Mouse (Mus musculus) embryo, embryonic 11 days (tissue): Measurements from ENCODE around the gene Ccp110.
A peak's percentile ranks its signal among the peaks of the same experiment; 100 is the strongest.

Source experiments
- DNase-seq: peaks from one replicate; pipeline ENCODE4 v3.0.0-alpha.2; 2015

Ccp110 gene

DNA sequence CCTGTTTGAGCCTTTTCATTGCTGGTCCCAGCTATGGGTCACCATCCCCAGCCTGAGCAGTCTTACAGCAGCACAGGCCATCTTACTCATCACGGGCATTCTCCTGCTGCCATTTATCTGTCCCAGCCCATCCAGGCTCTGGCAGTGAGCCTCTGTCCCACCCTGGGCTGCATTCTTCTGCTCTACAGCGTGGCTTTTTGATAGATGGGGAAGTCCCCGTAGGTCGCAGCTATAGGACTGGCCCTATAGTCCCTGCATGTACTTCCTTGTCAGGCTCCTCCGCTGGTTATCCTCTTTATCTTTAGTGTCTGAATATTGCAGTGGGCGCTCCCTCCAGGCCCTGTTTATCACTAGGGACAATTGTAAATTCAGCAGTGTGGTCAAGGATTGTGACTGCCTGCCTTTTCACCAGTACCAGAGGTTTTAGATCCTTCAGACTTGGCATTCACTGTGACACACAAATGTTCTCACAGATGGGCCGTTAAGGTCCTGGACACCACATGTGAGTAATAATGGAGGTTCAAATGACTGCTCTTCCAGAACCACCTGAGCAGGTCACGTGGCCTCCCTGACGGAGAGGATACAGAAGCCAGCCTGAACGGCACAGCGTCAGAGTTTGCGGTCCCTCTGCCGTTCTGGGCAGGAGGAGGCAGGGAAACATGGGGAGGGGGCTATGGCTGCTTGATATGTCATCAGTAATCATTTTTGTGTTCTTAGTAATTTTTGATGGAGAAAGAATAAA, 16.7 kb downstream of the Ccp110 start:
- no peak for DNase-seq

DNA sequence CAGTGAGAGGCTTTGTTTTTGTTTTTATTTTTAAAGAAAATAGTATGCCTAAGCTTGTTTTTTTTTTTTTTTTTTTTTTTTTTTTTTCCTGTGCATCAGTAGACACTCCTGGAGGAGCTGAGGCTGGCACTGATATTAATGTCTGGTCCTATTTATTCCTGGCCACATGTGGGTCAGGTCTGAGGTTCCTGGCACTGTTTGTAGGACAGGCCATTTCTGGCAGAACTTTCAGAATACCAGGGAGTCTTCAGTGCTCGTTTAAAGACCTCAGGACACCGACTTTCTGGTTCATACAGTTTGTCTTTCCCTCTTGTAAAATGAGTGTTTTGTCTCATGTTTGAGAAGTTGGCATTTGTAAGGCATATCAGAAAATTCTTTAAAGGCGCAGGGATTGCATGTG, 19.4 kb downstream of the Ccp110 start:
- no peak for DNase-seq

DNA sequence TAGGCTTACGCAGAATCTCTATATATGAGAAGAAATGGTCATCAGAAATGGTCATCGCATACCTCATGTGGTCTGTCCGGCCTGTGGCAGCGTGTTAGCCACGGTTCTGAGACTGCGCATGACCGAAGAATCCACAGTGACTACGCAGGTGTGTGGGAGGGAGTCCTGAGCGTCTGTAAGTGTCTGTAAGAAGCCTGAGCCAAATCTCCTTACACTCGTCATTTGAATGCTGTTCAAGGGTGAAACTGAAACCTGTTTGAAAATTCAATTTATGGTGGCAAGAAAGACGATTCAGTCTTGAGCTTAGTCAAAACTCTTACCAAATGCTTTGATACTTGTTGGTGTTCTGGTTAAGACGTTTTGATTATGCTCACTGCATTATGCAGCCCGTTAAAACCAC, 20.9 kb downstream of the Ccp110 start:
- DNase-seq: no peak

- peak; percentile 5 for DNase-seq
Observed at GRCm38 (mm10) chr7:118738730-118739129, 26.4 kb downstream of the Ccp110 start.

- peak; percentile 90 for DNase-seq
Observed at GRCm38 (mm10) chr7:118739975-118740531, 27.7 kb downstream of the Ccp110 start, which contains the start of gene Vps35l. Gene Vps35l (plus strand): TSS chr7:118740226.

GRCm38 (mm10) chr7:118740532-118741338, 28.4 kb downstream of the Ccp110 start:
- DNase-seq: peak; percentile 99

GRCm38 (mm10) chr7:118742278-118742677, 29.9 kb downstream of the Ccp110 start:
- no peak for DNase-seq

- no peak for DNase-seq
Observed at GRCm38 (mm10) chr7:118744766-118745165, 32.4 kb downstream of the Ccp110 start.

- DNase-seq: no peak
Observed at GRCm38 (mm10) chr7:118747891-118748672, 35.7 kb downstream of the Ccp110 start.

DNA sequence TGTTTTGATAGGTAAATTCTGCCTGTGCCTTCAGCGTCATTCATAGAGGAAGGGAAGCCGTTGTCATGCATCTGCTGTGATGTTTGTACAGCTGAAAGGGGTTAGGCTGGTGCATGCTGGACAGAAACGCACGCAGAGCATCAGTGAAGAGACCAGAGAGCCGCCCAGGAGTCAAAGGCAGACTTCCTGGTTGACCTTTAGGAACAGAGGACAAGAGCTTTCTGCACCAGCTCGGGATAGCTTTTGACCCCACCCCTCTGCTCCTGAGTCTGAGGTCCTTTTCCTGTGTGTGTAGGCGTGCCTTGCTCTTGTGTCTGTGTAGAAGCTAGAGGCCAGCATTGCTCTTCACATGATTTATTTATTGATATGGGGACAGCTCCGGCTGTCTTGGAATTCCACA, 37.4 kb downstream of the Ccp110 start:
- peak; percentile 3 for DNase-seq

- DNase-seq: no peak
Observed at GRCm38 (mm10) chr7:118751625-118752024, 39.3 kb downstream of the Ccp110 start.

GRCm38 (mm10) chr7:118755756-118756155, 43.4 kb downstream of the Ccp110 start:
- no peak for DNase-seq

DNA sequence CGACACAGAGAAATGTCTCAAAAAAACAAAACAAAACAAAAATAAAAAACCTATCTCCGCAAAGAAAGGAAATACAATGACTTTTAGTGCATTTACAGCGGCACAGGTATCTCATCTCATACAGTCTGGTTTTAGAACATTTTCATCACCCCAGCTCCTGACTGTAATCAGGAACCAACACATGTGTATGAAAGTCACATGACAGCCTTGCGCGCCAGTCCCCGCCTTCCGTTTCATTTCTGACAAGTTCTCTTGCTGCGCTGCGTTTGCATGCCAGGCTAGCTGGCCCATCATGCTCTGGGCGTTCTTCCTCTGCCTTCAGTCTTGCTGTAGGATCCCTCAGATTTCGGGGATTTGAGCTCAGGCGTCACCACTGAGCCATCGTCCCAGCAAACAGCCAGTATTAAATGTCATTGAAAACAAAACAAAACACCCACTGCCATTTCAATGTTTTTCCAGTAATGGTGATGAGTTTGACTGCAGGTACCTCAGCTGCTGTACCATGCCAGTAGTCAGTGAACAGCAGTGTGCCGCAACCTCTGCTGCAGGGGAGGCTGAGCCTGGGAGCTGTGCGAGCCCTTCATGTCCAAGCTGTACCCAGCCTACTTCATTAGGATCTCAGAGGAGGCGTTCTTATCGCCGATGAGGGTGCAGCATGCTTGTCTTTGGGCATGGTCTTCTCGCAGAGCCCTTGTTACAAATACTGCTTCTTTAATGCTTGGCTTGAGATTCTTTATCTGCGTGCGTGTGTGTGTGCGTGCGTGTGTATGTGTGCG, 44.3 kb downstream of the Ccp110 start:
- no peak for DNase-seq

GRCm38 (mm10) chr7:118758369-118758768, 46.0 kb downstream of the Ccp110 start:
- DNase-seq: no peak

- no peak for DNase-seq
Observed at GRCm38 (mm10) chr7:118759372-118759771, 47.0 kb downstream of the Ccp110 start.

DNA sequence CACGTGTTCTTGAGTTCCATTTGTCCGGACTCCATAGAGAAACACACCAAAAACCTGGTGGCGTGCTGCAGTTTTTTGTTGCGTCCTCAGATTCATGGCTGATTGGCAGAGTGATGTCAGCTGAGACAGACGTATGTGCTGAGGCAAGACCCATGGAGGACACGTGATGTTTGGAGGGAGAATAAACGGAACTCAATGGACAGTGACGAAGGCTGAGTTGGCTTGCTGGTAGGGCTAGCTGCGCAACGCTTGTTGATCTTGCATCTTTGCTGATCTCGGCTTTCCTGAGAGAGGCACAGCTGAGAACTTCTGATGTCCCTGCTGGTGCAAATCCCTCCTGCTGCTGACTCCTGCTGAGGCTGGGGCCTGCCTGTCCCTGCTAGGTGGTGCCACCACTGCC, 51.6 kb downstream of the Ccp110 start:
- no peak for DNase-seq

DNA sequence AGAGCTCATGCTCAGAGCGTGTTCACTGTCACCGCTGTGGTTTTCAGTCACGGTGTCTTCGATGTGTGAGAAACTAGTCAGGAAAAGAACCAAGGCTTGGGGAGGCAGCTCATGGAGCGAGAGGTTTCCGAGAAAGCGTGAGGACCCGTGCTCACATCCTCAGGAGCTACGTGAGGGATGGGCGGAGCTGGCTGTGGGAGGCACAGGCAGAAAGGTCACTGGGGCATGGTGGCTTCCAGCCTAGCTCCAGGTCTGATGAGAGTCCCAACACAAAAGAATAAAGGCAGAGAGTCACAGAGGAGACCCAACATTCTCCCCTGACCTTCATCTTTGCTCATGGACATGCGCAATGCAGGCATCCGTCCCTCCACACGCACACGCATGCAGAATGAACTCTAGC, 52.4 kb downstream of the Ccp110 start:
- DNase-seq: no peak

DNA sequence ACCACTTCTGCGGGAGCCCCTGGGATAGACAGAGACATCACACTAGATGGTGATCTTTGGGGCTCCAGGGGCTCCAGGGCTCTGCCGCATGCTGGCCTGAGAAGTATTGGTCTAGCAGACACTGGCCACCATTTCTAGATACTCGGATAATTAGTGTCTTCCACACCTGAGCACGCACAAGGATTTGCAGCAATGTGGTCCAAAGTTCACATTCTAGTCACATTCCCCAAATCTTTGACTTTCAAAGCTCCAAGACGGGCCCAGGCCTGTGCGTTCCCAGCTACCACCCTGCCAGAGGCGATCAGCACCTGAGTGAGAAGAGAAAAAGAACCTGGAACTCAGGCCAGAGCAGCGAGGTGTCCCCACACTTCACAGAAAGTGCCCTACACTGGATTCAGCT, 53.3 kb downstream of the Ccp110 start:
- DNase-seq: no peak

DNA sequence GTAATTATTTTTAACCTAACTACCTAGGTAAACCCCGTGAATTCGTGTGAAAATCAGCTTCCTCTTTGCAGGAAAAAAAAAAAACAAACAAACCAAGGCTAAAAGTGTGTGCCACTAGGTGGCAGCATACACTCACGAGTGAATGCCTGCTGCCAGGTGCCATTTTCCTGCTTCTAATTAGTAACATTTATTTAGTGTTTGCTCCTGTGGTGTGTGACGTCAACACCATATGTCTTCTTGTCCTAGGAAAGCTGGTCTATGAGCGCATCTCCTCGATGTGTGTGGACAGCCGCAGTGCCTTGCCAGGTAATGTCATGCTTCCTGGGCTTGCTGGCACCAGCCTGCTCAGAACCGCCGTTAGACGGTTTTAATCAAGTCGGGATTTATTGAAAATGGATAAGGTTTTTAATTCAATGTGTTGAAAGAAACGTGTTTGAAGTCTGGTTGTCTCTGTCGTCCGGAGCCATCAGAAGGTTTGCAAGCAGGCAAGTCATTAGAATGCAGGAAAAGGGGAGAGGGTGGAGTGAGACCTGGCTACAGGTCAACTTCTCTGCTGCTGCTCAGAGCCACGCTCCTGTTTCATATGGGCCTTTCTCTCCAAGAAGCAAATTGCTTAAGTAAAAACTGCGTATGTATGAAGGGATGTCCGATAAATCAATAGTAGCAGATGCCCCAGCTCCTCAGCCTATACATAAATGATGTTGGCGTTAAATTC, 53.9 kb downstream of the Ccp110 start:
- DNase-seq: peak; percentile 86

- no peak for DNase-seq
Observed at GRCm38 (mm10) chr7:118766834-118767224, 54.5 kb downstream of the Ccp110 start.

- DNase-seq: no peak
Observed at GRCm38 (mm10) chr7:118769208-118769607, 56.9 kb downstream of the Ccp110 start.

DNA sequence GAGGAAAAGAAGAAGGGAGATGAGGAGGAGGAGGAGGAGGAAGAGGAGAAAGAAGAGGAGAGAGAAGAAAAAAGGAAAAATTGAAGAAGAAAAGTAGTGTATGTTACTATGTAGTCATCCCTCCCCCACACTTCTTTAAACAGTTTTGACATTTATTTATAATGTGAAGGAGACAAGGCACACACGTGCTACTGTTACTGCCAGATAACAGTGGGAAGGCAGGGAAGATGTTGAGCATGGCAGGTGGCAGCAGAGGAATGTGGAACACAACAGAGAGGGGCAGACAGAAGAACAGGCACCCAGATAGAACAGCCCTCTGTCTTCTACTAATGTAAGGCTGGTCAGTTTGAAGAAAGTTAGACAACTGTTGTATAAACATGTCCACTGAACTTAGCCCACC, 57.3 kb downstream of the Ccp110 start:
- no peak for DNase-seq
